Mouse (Mus musculus) natural killer cell, adult 2 months (primary cell): ENCODE measurements around the gene Lrrc20.

ENCODE experiments used
- DNase-seq, 2 experiments: peaks; one replicate each; pipeline ENCODE4 v3.0.0; 2022; ENCODE audit warnings: low spot score in 2 of 2

Gene Lrrc20

DNA sequence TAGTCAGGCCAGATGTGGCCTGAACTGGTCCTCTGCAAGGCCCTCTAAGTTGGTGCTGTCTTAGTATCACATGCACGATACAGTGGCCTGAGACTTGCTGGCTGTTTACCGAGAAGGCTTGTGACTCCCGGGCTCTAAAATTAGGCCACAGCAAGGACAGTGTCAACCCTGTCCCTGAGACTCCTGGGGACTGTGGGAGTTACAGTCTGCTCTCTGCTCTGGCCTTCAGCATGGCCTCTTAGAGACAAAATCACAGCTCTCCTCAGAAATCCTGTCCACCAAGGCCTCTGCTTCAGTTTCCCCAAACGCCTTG lies 152.3 kb downstream of the Lrrc20 start:
- no peak for DNase-seq
